Mouse (Mus musculus) embryonic facial prominence, embryonic 14.5 days (tissue): Measurements from ENCODE around the gene Herc2. TPM values are rescaled to one million over a fixed set of nuclear protein-coding genes. Genes with fewer than 3 reads are reported as not detected.

Experiments used
- ATAC-seq: fragments of 200-750 bp; cut with Nextera tagmentation; 2 replicates; pipeline ENCODE4 v1.8.0; 2017; ENCODE audit warnings: low read depth, moderate number of reproducible peaks, moderate TSS enrichment
- DNase-seq: peaks from one replicate; pipeline ENCODE4 v3.0.0-alpha.2; 2015; ENCODE audit warnings: low spot score
- H3K27ac ChIP-seq: fragments of 300-500 bp; sonication (generic); replicated peaks from 2 replicates; pipeline ENCODE4 v1.5.1; 2014; ENCODE audit warnings: low read depth, mild to moderate bottlenecking, low read length, moderate library complexity
- H3K27me3 ChIP-seq: fragments of 300-500 bp; sonication (generic); replicated peaks from 2 replicates; pipeline ENCODE4 v1.6.1; 2014; ENCODE audit warnings: low read length; ENCODE audit not compliant: control insufficient read depth, insufficient read depth
- H3K36me3 ChIP-seq: fragments of 300-500 bp; sonication (generic); 2 replicates; pipeline ENCODE4 v1.6.1; 2014; ENCODE audit warnings: low read length, mixed read lengths; ENCODE audit not compliant: control insufficient read depth, insufficient read depth
- H3K4me1 ChIP-seq: fragments of 300-500 bp; sonication (generic); 2 replicates; pipeline ENCODE4 v1.6.1; 2014; ENCODE audit warnings: antibody characterized with exemption, low read length; ENCODE audit not compliant: control insufficient read depth, insufficient read depth
- H3K4me2 ChIP-seq: fragments of 300-500 bp; sonication (generic); 2 replicates; pipeline ENCODE4 v1.6.1; 2014; ENCODE audit warnings: low read depth, mild to moderate bottlenecking, low read length, moderate library complexity, mixed read lengths
- H3K4me3 ChIP-seq: fragments of 300-500 bp; sonication (generic); 2 replicates; pipeline ENCODE4 v1.5.1; 2014; ENCODE audit warnings: low read depth, mild to moderate bottlenecking, low read length
- H3K9ac ChIP-seq: fragments of 300-500 bp; sonication (generic); 2 replicates; pipeline ENCODE4 v1.6.1; 2014; ENCODE audit warnings: low read depth, mild to moderate bottlenecking, low read length, moderate library complexity, mixed read lengths
- H3K9me3 ChIP-seq: fragments of 300-500 bp; sonication (generic); 2 replicates; pipeline ENCODE4 v1.6.1; 2016; ENCODE audit warnings: low read length; ENCODE audit not compliant: control insufficient read depth
- WGBS: fragments of 180-500 bp; shearing (Covaris S2); extraction: QIAGEN DNeasy Blood & Tissue Kit; methylation state at CpG from one replicate; pipeline ENCODE4 v1.1.7; 2014; 5-methylcytosine and 5-hydroxymethylcytosine counted together
- polyA plus RNA-seq: library from polyadenylated mRNA; unstranded; fragments of >200 nt; fragmentation: Nextera tagmentation; extraction: Ambion mirVana; gene quantifications from 2 replicates; pipeline ENCODE4 v1.2.1, GENCODE M21; 2014

The Herc2 gene
- polyA plus RNA-seq, 1 experiment from 2014 or later, result 26.0 TPM

DNA sequence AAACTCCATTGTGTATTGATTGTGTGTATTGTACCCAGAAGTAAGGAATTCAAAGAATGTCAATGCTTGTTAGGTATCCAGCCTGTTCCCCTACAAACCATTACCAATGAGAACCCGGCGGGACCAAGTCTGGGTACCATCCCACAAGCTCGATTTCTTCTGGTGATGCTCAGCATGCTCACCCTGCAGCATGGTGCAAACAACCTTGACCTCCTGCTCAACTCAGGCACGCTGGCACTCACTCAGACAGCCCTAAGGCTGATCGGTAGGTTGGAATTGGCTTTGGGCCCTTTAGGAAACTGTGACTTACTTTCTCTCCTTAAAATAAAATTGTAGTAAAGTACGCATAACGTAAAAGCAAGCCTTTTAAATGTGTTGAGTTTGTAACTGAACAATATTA is 88.7 kb downstream of the Herc2 start:
- no peaks in the 10 kb centered on the region for H3K27me3 ChIP-seq
- 90% methylated on average over 7 of the region's 7 CpGs for WGBS
- no peak overlapping the region for H3K9ac ChIP-seq
- no peak overlapping the region for H3K4me3 ChIP-seq
- DNase-seq, result no peak
- ATAC-seq, result no peak
- no peak overlapping the region for H3K27ac ChIP-seq
- H3K9me3 ChIP-seq, result no peaks in the 10 kb centered on the region
- H3K4me2 ChIP-seq, result no peak overlapping the region
- H3K4me1 ChIP-seq, result no peaks in the 10 kb centered on the region
- peaks cover 68% of the 10 kb centered on the region for H3K36me3 ChIP-seq

GRCm38 (mm10) chr7:56146424-56146823 is 96.4 kb downstream of the Herc2 start:
- H3K9me3 ChIP-seq, result no peaks in the 10 kb centered on the region
- ATAC-seq (no peak), DNase-seq (no peak)
- no peak overlapping the region for H3K9ac ChIP-seq
- no peak overlapping the region for H3K4me3 ChIP-seq
- H3K4me2 ChIP-seq, result no peak overlapping the region
- no peak overlapping the region for H3K27ac ChIP-seq
- H3K27me3 ChIP-seq, result no peaks in the 10 kb centered on the region
- no peaks in the 10 kb centered on the region for H3K4me1 ChIP-seq
- H3K36me3 ChIP-seq, result peaks cover 67% of the 10 kb centered on the region
- 88% methylated on average over 3 of the region's 3 CpGs for WGBS

GRCm38 (mm10) chr7:56148925-56149324 is 98.9 kb downstream of the Herc2 start:
- Histone ChIP-seq H3K4me2 (no peak overlapping the region), H3K4me1 (no peaks in the 10 kb centered on the region), H3K36me3 (peaks cover 86% of the 10 kb centered on the region), H3K4me3 (no peak overlapping the region), H3K9me3 (no peaks in the 10 kb centered on the region), H3K9ac (no peak overlapping the region), H3K27me3 (no peaks in the 10 kb centered on the region), H3K27ac (no peak overlapping the region)
- ATAC-seq, result no peak
- 93% methylated on average over 7 of the region's 7 CpGs for WGBS
- no peak for DNase-seq

DNA sequence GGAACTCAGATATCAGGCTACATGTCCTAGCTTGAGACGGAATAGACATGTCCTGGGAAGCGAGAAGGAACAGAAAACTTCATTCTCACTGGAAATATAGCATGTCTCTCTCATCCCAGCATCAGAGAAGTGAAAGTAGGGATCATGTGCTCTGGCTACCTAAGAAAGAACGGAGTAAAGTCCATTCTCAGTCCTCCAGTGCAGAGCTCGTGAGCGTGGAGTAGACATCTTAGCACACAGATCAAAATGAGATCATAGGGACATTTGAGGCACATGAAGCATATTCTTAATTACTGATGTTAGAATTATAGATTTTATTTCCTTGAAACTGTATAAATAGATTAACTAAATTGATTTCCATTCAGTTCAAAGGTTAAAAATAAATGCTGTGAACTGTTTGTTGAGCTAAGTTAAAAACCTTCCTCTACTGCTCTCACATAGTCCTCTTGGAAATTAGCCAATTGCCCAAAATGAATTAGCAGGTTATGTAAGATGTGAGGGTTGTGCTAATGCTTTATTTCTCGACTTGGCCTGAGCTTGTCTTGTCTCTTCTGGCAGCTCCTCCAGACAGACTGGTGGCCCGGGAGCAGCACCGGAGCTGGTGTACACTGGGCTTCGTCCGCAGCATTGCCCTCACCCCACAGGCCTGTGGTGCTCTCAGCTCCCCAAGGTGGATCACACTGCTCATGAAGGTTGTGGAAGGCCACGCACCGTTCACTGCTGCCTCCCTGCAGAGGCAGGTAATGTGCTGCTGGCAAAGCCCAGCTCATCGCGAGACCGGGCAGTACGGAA is 102.1 kb downstream of the Herc2 start:
- no peak for ATAC-seq
- 93% methylated on average over 16 of the region's 16 CpGs for WGBS

GRCm38 (mm10) chr7:56153161-56153560 is 103.2 kb downstream of the Herc2 start:
- H3K4me3 ChIP-seq, result no peak overlapping the region
- no peaks in the 10 kb centered on the region for H3K9me3 ChIP-seq
- no peak overlapping the region for H3K9ac ChIP-seq
- 96% methylated on average over 9 of the region's 9 CpGs for WGBS
- H3K36me3 ChIP-seq, result peaks cover 88% of the 10 kb centered on the region
- no peaks in the 10 kb centered on the region for H3K4me1 ChIP-seq
- ATAC-seq (no peak), DNase-seq (no peak)
- H3K27ac ChIP-seq, result no peak overlapping the region
- no peaks in the 10 kb centered on the region for H3K27me3 ChIP-seq
- H3K4me2 ChIP-seq, result no peak overlapping the region

More for the DNA sequence above, 102.1 kb downstream of the Herc2 start:
- peaks cover 88% of the 10 kb centered on the region for H3K36me3 ChIP-seq
- no peaks in the 10 kb centered on the region for H3K27me3 ChIP-seq
- no peak overlapping the region for H3K27ac ChIP-seq
- no peak overlapping the region for H3K4me2 ChIP-seq
- no peaks in the 10 kb centered on the region for H3K4me1 ChIP-seq
- H3K9me3 ChIP-seq, result no peaks in the 10 kb centered on the region
- no peak for DNase-seq
- H3K4me3 ChIP-seq, result no peak overlapping the region
- H3K9ac ChIP-seq, result no peak overlapping the region

DNA sequence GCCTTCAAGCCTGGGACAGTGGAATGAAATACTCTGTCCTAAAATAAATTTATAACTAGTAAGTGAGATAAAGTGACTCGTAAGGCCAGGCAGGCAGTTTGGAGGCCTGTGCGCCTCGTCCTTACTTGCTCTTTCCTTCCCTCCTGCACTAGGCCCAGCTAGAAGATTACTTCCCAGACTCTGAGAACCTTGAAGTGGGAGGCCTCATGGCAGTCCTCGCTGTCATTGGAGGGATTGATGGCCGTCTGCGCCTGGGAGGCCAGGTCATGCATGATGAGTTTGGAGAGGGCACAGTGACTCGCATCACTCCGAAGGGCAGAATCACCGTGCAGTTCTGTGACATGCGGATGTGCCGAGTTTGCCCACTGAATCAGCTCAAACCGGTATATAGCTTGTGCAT is 103.6 kb downstream of the Herc2 start:
- no peak overlapping the region for H3K27ac ChIP-seq
- WGBS, result 95% methylated on average over 12 of the region's 12 CpGs
- H3K4me1 ChIP-seq, result no peaks in the 10 kb centered on the region
- H3K36me3 ChIP-seq, result peaks cover 88% of the 10 kb centered on the region
- H3K4me2 ChIP-seq, result no peak overlapping the region
- DNase-seq, result no peak
- H3K9me3 ChIP-seq, result no peaks in the 10 kb centered on the region
- ATAC-seq, result no peak
- H3K9ac ChIP-seq, result no peak overlapping the region
- H3K4me3 ChIP-seq, result no peak overlapping the region
- H3K27me3 ChIP-seq, result no peaks in the 10 kb centered on the region

- H3K9me3 ChIP-seq, result no peaks in the 10 kb centered on the region
- ATAC-seq (no peak), DNase-seq (no peak)
- H3K4me2 ChIP-seq, result no peak overlapping the region
- H3K9ac ChIP-seq, result no peak overlapping the region
- H3K36me3 ChIP-seq, result peaks cover 39% of the 10 kb centered on the region
- WGBS, result 89% methylated on average over 4 of the region's 4 CpGs
- no peaks in the 10 kb centered on the region for H3K4me1 ChIP-seq
- H3K4me3 ChIP-seq, result no peak overlapping the region
- H3K27me3 ChIP-seq, result no peaks in the 10 kb centered on the region
- no peak overlapping the region for H3K27ac ChIP-seq
Observed at GRCm38 (mm10) chr7:56163316-56163715, 113.3 kb downstream of the Herc2 start.

DNA sequence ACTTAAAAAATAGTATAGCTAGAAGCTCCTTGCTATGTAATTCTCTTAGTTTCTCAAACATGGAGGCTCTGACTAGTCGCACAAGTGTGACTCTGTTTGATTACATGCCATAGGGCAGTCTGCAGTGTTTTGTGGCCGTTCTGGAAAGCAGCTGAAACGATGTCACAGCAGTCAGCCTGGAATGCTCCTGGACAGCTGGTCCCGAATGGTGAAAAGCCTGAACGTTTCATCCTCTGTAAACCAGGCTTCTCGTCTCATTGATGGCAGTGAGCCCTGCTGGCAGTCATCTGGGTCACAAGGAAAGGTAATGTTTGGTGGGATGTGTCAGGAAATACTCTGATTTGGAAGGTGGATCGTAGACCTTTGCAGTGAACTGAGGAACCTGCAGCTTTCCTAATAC is 118.7 kb downstream of the Herc2 start:
- Histone ChIP-seq H3K27me3 (no peaks in the 10 kb centered on the region), H3K36me3 (peaks cover 44% of the 10 kb centered on the region), H3K4me1 (no peaks in the 10 kb centered on the region), H3K9me3 (no peaks in the 10 kb centered on the region), H3K27ac (no peak overlapping the region), H3K4me3 (no peak overlapping the region), H3K4me2 (no peak overlapping the region), H3K9ac (no peak overlapping the region)
- ATAC-seq (peak; percentile 33; the same call in 1 of the 2 replicates), DNase-seq (peak; percentile 30)
- 65% methylated on average over 7 of the region's 7 CpGs for WGBS

GRCm38 (mm10) chr7:56177371-56177770 is 127.4 kb downstream of the Herc2 start:
- ATAC-seq, result no peak

More at GRCm38 (mm10) chr7:56177371-56177770, 127.4 kb downstream of the Herc2 start:
- H3K4me3 ChIP-seq, result no peak overlapping the region
- peaks cover 47% of the 10 kb centered on the region for H3K36me3 ChIP-seq
- no peak overlapping the region for H3K9ac ChIP-seq
- no peak overlapping the region for H3K27ac ChIP-seq
- DNase-seq, result no peak
- no peaks in the 10 kb centered on the region for H3K27me3 ChIP-seq
- H3K4me1 ChIP-seq, result no peaks in the 10 kb centered on the region
- no peaks in the 10 kb centered on the region for H3K9me3 ChIP-seq
- WGBS, result 85% methylated on average over 3 of the region's 3 CpGs
- H3K4me2 ChIP-seq, result no peak overlapping the region
